Mouse (Mus musculus): Measurements from ENCODE around the gene Gsc2.
"Not testable (repeated sequence)": the region's sequence is repeated elsewhere in the genome, so short reads cannot be mapped to it uniquely, and the experiment has no call there.

Gsc2 gene

DNA sequence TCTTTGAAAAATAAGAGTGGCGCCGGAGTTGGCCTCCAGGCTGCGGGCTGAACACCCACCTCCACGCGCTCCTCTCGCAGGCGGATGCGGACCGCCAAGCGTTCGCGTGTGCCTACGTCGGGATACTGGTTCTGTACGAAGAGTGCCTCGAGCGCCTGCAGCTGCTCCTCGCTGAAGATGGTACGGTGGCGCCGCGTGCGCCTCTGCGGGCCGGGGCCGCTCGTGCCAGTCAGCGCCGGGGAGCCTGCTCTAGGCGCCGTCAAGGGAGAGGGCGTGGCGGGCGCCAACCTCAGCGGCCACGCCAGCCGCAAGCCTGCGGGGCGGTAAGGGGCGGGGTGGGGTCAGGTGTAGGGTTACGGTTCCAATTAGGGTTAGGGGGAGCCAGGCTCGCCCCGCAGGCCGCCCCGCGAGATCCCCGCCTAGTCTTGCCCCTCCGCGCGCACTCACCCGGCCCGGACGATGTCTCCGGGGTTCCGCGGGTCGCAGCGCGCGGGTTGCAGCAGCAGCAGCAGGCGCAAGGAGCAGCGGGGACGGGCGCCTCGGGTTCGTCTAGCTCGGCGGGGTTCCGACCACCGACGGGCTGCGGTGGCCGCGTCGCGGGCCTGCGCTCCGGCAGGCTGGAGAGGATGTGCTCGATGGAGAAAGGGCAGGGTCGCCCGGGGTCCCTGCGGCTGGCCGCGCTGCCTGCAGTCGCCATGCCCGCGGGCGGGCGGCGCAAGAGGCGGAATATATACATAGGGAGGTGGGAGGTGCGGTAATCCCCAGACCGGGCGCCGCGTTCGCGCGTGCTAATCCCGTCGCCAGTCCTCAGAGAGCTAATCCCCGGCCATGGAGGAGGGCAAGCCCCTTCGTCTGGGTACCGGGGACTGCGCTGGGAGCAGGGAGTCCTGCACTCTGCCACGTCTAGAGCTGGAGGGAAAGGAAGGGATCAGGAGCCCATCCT lies at the start of gene Gsc2:
TSS of gene Gsc2 (minus strand) at position 753 of the 943 bp plus-strand sequence.
- DNase-seq (ENCODE audit: low spot score): no peak

DNA sequence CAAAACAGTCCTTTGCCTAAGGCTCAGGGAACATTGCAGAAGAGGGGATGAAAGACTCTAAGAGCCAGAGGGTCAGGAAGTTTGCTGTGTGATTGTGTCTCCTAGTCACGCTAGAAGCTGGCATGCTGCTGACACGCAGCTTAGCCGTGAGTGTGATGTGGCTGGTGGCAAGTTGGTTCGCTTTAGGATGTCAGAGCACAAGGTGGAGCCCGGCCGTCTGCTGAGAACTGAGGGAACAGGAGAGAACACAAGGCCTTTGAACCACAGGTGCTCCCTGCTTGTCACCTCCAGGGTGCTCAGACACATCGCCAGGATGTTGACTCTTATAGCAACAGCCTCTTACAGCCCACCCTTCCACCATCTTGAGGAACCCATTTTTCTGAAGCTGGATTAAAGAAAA lies 47.2 kb upstream of the Gsc2 start:
- DNase-seq (ENCODE audit: low spot score): no peak

GRCm38 (mm10) chr16:17956052-17956638 lies 41.3 kb upstream of the Gsc2 start:
- DNase-seq (ENCODE audit: low spot score): not testable (repeated sequence)

DNA sequence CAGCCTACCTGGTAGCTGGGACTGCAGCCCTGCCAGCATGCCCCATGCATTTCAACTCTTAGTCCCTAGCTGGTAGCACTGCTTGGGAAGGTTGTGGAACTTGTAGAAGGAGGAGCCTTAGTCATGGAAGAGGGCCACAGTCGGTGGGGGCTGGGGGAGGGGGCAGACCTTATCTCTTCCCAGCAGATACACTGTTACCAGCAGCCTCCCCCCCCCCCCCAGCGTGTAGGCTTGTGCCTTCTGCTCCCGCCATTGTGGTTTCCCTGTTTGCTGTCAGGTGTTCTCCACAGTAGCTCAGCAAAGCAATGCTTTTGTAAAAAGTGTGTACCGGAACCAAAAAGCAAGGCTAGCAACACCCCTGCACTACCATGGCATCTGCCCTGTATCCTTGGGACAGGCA lies 36.8 kb upstream of the Gsc2 start:
- DNase-seq (ENCODE audit: low spot score): no peak

GRCm38 (mm10) chr16:17950068-17950467 lies 35.2 kb upstream of the Gsc2 start:
- DNase-seq (ENCODE audit: low spot score): no peak

GRCm38 (mm10) chr16:17949421-17949877 lies 34.6 kb upstream of the Gsc2 start:
- no peak for DNase-seq (ENCODE audit: low spot score)

DNA sequence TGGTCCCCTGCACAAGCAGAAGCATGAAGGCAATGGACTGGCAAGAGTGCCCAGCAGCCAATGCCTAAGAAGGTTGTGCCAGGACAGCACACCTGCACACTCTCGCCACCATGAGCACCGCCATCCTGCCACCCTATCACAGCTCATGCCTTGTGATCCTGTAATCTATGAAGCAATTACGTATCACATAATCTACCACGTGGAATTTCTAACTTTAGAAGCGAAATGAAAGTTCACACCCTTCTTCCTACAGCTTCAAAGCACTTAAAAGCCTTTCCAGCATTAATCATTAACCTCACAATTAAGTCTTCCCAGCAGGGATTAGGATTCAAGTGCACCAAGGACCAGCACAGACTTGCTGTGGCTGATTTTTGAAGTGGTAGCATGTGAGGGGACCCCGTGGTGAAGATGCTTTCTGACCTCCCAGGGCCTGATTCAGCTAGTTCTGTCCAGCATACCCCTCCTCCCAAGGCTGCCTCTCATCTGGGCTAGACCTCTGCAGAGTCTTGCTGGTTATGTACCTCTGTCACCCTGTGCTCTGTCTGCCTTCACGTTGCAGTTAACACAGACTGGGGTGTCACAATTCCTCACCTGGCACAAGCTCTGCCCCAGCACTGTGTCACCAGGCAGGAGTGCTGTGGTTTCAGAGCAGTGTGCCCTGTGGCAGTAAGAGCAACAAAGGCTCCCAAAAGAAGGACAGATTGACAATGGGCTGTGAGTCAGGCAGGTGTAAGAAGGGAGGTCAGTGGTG lies 30.4 kb upstream of the Gsc2 start:
- DNase-seq (ENCODE audit: low spot score): no peak

DNA sequence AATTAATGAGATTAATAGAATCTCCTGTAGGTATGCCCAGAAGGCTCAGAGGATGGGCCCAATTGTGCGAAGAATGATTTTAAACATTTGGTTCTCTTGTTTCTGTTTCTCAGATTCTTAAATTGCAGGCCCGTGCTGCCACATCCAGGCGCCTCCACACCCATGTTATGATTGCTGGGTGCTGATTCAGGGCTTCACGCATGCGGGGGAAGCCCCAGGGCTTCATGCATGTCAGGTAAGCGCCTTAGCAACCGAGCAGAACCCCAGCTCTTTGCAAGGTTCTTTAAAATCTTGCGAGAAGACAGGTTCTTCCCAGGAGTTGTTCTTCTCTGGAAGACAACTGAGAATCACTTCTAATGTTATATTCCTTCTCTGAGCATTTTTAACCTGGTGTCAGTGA lies 28.6 kb upstream of the Gsc2 start:
- no peak for DNase-seq (ENCODE audit: low spot score)

- no peak for DNase-seq (ENCODE audit: low spot score)
Measured at GRCm38 (mm10) chr16:17939255-17939751, 24.4 kb upstream of the Gsc2 start.

DNA sequence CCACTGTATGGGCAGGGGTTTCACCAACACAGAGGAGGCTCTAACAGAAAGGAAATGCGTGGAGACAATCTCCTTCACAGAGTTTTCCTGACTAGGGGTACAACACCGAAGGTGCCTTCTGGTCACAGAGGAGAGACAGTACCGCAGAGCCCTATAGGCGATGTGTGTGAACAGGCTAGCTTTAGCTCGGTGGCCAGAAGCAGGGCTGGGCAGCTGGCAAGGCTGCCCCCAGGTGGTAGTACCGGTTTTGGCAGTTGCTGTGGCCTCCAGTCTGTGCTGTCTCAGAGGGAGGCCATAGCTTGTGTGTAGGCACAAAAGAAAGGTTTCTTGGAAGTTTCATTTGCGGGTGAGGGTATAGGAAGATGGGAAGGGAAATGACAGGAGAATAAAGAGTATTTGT lies 24.0 kb upstream of the Gsc2 start:
- no peak for DNase-seq (ENCODE audit: low spot score)

- DNase-seq (ENCODE audit: low spot score): no peak
Measured at GRCm38 (mm10) chr16:17938187-17938586, 23.3 kb upstream of the Gsc2 start.

GRCm38 (mm10) chr16:17936776-17937175 lies 21.9 kb upstream of the Gsc2 start:
- DNase-seq (ENCODE audit: low spot score): no peak

GRCm38 (mm10) chr16:17934445-17934910 lies 19.6 kb upstream of the Gsc2 start:
- no peak for DNase-seq (ENCODE audit: low spot score)

DNA sequence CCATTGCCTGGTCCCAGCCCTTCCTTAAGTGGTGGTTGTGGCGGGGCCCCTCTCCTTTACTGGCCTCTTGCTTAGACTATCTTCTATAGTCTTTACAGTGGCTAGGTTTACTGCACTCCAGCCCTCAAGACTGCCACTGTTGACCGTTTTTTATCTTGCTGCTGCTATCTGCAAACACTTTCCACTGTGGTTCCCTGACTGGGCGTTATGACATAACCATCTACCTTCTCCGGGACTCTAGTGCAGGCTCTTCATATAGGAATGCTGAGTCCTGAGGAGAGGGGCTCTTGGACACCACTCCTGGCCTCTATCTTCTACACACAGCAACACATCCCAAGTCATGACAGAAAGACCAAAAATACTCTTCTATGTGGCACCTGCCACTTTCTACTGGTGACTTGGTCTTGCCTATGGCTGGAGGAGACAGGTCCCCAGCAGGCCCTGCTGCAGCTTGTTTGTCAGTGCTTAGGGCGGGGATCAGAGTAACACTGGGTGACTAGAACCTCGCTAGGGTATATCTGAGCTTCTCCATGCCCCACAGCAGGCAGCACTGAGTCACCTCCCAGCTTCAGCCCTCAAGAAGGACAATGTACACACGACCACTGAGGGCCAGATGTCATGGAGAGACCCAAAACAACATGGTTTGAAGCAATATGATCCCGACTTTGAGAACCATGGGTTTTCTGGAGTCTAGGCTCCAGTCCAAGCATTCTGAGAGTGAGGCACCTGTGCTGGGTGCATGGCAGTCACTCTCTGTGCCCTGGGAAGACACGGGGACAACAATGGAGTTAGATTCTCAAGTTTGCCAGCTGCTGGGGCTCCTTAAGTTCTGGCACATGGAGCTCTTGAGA lies 19.0 kb upstream of the Gsc2 start:
- DNase-seq (ENCODE audit: low spot score): no peak

- DNase-seq (ENCODE audit: low spot score): no peak
Measured at GRCm38 (mm10) chr16:17931906-17932460, 17.1 kb upstream of the Gsc2 start.

- no peak for DNase-seq (ENCODE audit: low spot score)
Measured at GRCm38 (mm10) chr16:17929631-17930030, 14.8 kb upstream of the Gsc2 start.

DNA sequence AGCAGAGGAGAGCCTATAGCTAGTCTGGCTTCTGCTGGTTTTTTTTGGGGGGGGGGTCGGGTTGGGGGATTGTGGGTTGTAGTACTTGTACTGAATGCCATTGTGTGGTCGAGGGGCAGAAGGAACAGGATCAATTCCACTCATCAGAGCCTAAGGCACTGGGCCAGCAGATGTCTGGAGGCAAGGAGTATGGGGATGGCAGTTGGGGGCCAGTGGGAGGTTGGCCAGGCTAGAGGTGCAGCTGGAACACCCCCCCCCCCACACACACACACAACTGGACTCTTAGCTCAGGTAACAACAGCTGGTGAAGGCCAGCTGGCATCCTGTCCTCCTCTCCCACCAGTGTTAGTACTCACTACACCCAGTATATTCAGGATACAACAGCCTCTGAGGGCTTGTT lies 14.4 kb upstream of the Gsc2 start:
- DNase-seq (ENCODE audit: low spot score): no peak

DNA sequence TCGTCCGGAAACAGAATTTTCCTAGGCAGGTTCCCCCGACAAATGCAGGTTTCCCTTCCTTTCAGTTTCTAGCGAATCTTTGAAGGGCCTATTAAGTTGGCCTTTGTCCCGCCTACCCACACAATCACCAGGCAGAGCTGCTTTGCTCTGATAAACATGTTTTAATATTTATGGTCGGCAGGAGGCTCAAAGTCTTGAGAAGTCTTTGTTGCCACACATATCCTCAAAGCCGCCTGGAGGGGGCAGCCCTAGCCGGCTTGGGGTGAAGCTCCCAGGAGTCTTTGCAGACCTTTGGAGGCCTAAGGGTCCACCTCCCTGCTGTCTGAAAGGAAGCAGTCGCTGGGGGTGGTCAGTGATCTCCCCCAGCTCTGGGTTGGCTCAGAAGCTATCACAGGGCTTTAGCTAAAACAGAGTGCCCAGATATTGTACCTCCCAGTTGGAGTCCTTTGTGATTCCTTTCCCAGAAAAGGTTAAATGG lies 13.8 kb upstream of the Gsc2 start:
- peak; percentile 45 for DNase-seq (ENCODE audit: low spot score)

GRCm38 (mm10) chr16:17928087-17928580 lies 13.3 kb upstream of the Gsc2 start, which contains the start of gene Slc25a1:
Gene Slc25a1, minus strand, starts transcription at chr16:17928219.
- peak; percentile 60 for DNase-seq (ENCODE audit: low spot score)

GRCm38 (mm10) chr16:17927351-17928082 lies 12.7 kb upstream of the Gsc2 start:
- peak; percentile 40 for DNase-seq (ENCODE audit: low spot score)

Data from ovary, postnatal 10 days (tissue).